Mouse (Mus musculus): Measurements from ENCODE around the gene Vmn1r14. TPM values are rescaled to one million over a fixed set of nuclear protein-coding genes. Genes with fewer than 3 reads are reported as not detected.

The Vmn1r14 gene
- not detected for total RNA-seq (2023)

GRCm38 (mm10) chr6:57231386-57231785 is at the start of gene Vmn1r14:
TSS of gene Vmn1r14 (plus strand) at chr6:57231686.

GRCm38 (mm10) chr6:57202990-57203389 is 28.5 kb upstream of the Vmn1r14 start, which contains the start of gene Vmn1r13:
TSS of gene Vmn1r13 (plus strand) at chr6:57203290.

DNA sequence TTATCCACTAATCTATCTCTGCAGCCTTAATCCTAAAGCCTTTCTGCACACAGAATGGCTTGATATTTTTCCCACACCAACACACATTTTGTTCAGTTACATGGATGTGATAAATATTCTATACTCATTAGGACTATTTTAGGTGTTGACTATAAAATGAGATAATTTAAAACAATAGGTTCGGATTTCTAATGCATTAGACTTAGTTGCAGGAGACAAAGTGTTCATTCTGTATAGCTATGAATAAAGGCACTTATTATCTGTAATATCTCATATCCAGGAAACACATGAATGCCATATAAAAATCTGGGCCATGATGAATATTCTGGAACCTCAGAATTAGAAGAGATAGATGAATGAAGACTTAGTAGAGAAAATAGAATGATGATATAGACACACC is 26.2 kb downstream of the Vmn1r14 start, which contains the start of gene Vmn1r15:
Vmn1r15 (plus strand) TSS at position 301 of the 400 bp plus-strand sequence.

Other genes starting within 250 kb of the Vmn1r14 start
- not detected for gene Vmn1r6, start 234.4 kb upstream of the Vmn1r14 start, total RNA-seq (2023)
- not detected for gene Vmn1r7, start 206.4 kb upstream of the Vmn1r14 start, total RNA-seq (2023)
- not detected for gene Vmn1r8, start 199.4 kb upstream of the Vmn1r14 start, total RNA-seq (2023)
- gene Vmn1r9, start 164.9 kb upstream of the Vmn1r14 start, total RNA-seq (2023): not detected
- gene Vmn1r10, start 122.2 kb upstream of the Vmn1r14 start, total RNA-seq (2023): not detected
- not detected for gene Vmn1r11, start 98.2 kb upstream of the Vmn1r14 start, total RNA-seq (2023)
- gene Vmn1r12, start 74.8 kb upstream of the Vmn1r14 start, total RNA-seq (2023): not detected
- not detected for gene Vmn1r13, start 28.4 kb upstream of the Vmn1r14 start, total RNA-seq (2023)
- gene Vmn1r15, start 26.3 kb downstream of the Vmn1r14 start, total RNA-seq (2023): not detected
- not detected for gene Vmn1r16, start 97.8 kb downstream of the Vmn1r14 start, total RNA-seq (2023)
- not detected for gene Vmn1r17, start 132.0 kb downstream of the Vmn1r14 start, total RNA-seq (2023)
- not detected for gene Vmn1r18, start 164.1 kb downstream of the Vmn1r14 start, total RNA-seq (2023)
- gene Vmn1r19, start 172.1 kb downstream of the Vmn1r14 start, total RNA-seq (2023): not detected
- not detected for gene Vmn1r20, start 197.2 kb downstream of the Vmn1r14 start, total RNA-seq (2023)

All from T-cell, adult 66 days (primary cell).